Mouse (Mus musculus) liver, postnatal 0 days (tissue): Measurements from ENCODE around the gene Rspo1. TPM values are rescaled to one million over a fixed set of nuclear protein-coding genes. Genes with fewer than 3 reads are reported as not detected.
A peak's percentile ranks its signal among the peaks of the same experiment; 100 is the strongest.

ENCODE experiments used
- ATAC-seq: fragments of 200-750 bp; cut with Nextera tagmentation; 2 replicates; pipeline ENCODE4 v1.8.0; 2017; ENCODE audit warnings: mild to moderate bottlenecking, moderate library complexity
- DNase-seq: peaks from one replicate; pipeline ENCODE4 v3.0.0-alpha.2; 2016
- H3K27ac ChIP-seq: fragments of 300-500 bp; sonication (generic); 2 replicates; pipeline ENCODE4 v1.5.1; 2014; ENCODE audit warnings: antibody characterized with exemption, moderate library complexity, mild to moderate bottlenecking, low read depth
- H3K27me3 ChIP-seq: fragments of 300-500 bp; sonication (generic); 2 replicates; pipeline ENCODE4 v1.6.1; 2014; ENCODE audit warnings: low read length, control low read depth, mixed read lengths; ENCODE audit not compliant: insufficient read depth
- H3K36me3 ChIP-seq: fragments of 300-500 bp; sonication (generic); replicated peaks from 2 replicates; pipeline ENCODE4 v1.6.1; 2014; ENCODE audit warnings: mild to moderate bottlenecking, control low read depth, low read length, moderate library complexity, mixed read lengths; ENCODE audit not compliant: insufficient read depth
- H3K4me1 ChIP-seq: fragments of 300-500 bp; sonication (generic); 2 replicates; pipeline ENCODE4 v1.6.1; 2014; ENCODE audit warnings: antibody characterized with exemption, mild to moderate bottlenecking, control low read depth; ENCODE audit not compliant: insufficient read depth
- H3K4me2 ChIP-seq: fragments of 300-500 bp; sonication (generic); 2 replicates; pipeline ENCODE4 v1.6.1; 2014; ENCODE audit warnings: low read depth, mild to moderate bottlenecking, low read length, moderate library complexity, mixed read lengths
- H3K4me3 ChIP-seq: fragments of 300-500 bp; sonication (generic); 2 replicates; pipeline ENCODE4 v1.5.1; 2014; ENCODE audit warnings: low read depth, low read length
- H3K9ac ChIP-seq: fragments of 300-500 bp; sonication (generic); replicated peaks from 2 replicates; pipeline ENCODE4 v1.6.1; 2014; ENCODE audit warnings: mild to moderate bottlenecking, moderate library complexity
- H3K9me3 ChIP-seq: fragments of 300-500 bp; sonication (generic); 2 replicates; pipeline ENCODE4 v1.6.1; 2016; ENCODE audit warnings: mild to moderate bottlenecking, control low read depth, low read length, mixed read lengths
- CTCF ChIP-seq: sonication (generic); IDR thresholded peaks from 2 replicates; pipeline ENCODE4 v1.5.1; 2016; ENCODE audit warnings: antibody characterized with exemption, low read depth
- EP300 ChIP-seq: IDR thresholded peaks from 2 replicates; pipeline ENCODE4 v1.6.1; 2016; ENCODE audit warnings: antibody characterized with exemption, low read depth, mild to moderate bottlenecking
- WGBS: fragments of 180-500 bp; shearing (Covaris S2); extraction: QIAGEN DNeasy Blood & Tissue Kit; methylation state at CpG from one replicate; pipeline ENCODE4 v1.1.7; 2014; ENCODE audit not compliant: insufficient replicate concordance; 5-methylcytosine and 5-hydroxymethylcytosine counted together
- polyA plus RNA-seq: library from polyadenylated mRNA; unstranded; fragments of >200 nt; fragmentation: Nextera tagmentation; extraction: Ambion mirVana; gene quantifications from 2 replicates; pipeline ENCODE4 v1.2.1, GENCODE M21; 2015

The Rspo1 gene
- polyA plus RNA-seq, 1 experiment from 2014 or later, result 0.41 TPM

DNA sequence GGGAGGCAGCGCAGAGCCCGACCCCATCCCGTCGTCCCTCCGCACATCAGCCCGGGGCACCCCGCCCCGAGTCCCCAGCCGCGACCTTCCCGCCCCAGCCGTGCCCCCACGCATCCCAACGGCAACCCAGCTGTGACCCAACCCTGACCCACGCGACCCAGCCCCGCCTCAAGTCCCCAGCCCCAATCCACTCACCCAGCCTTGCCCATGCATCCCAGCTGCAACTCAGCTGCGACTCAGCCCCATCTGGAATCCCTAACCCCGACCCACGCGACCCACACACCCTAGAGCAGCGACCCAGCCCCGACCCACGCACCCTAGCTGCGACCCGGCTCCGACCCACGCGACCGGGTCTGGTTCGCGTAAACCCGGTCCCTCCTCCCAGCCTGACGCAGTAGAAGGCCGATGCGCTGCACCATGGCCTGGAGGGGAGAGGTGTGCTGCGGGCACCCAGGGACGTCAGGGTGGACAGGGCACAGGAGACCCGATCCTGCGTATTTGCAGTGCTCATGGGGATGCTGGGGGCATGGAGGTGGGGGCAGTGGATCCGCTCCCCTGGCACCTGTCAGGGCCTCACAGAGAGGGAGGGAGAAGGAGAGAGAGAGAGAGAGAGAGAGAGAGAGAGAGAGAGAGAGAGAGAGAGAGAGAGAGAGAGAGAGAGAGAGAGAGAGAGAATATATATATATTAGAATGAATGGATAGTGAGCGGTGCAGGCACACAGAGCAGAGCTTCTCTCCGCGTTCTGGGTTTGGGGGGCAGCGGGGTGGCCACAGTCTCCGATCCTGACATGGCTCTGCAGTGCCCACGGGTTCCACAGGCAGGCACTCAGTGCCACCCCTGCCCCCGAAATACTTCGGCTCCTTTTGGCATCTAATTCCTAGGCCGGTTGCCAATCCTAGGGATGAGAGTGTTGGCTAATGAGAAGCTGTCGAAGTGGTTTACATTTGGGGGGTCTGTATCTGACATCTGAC lies 795 bp downstream of the Rspo1 start:
- DNase-seq, result no peak
- TF ChIP-seq CTCF, result no peak
- TF ChIP-seq EP300, result no peak
- Histone ChIP-seq H3K9me3 (no peaks in the 10 kb centered on the region), H3K36me3 (no peaks in the 10 kb centered on the region), H3K27ac (no peak overlapping the region), H3K27me3 (peaks cover 84% of the 10 kb centered on the region), H3K4me3 (peak overlapping the region; percentile 36), H3K4me2 (peak overlapping the region; percentile 65), H3K4me1 (no peaks in the 10 kb centered on the region; the same call in 1 of the 2 replicates), H3K9ac (no peak overlapping the region)
- no peak for ATAC-seq
- WGBS, result 6% methylated on average over 46 of the region's 51 CpGs

- 16% methylated on average over 10 of the region's 10 CpGs for WGBS
- no peak for ATAC-seq
- H3K4me1 ChIP-seq, result no peaks in the 10 kb centered on the region; the same call in 1 of the 2 replicates
- no peaks in the 10 kb centered on the region for H3K36me3 ChIP-seq
- no peaks in the 10 kb centered on the region for H3K9me3 ChIP-seq
- no peak overlapping the region for H3K9ac ChIP-seq
- H3K4me2 ChIP-seq, result no peak overlapping the region
- H3K27ac ChIP-seq, result no peak overlapping the region
- peaks cover 80% of the 10 kb centered on the region for H3K27me3 ChIP-seq
- TF ChIP-seq CTCF (no peak), EP300 (no peak)
- DNase-seq, result no peak
- no peak overlapping the region for H3K4me3 ChIP-seq
Observed at GRCm38 (mm10) chr4:124987711-124988097, 1.5 kb downstream of the Rspo1 start.

GRCm38 (mm10) chr4:124988382-124988781 lies 2.2 kb downstream of the Rspo1 start:
- no peaks in the 10 kb centered on the region for H3K9me3 ChIP-seq
- no peak for ATAC-seq
- H3K27me3 ChIP-seq, result peaks cover 74% of the 10 kb centered on the region
- WGBS, result 25% methylated on average over 9 of the region's 9 CpGs
- H3K27ac ChIP-seq, result no peak overlapping the region
- H3K4me2 ChIP-seq, result no peak overlapping the region
- TF ChIP-seq EP300, result no peak
- TF ChIP-seq CTCF, result no peak
- no peak overlapping the region for H3K9ac ChIP-seq
- no peak overlapping the region for H3K4me3 ChIP-seq
- no peak for DNase-seq
- H3K36me3 ChIP-seq, result no peaks in the 10 kb centered on the region
- H3K4me1 ChIP-seq, result no peaks in the 10 kb centered on the region; the same call in 1 of the 2 replicates

- no peaks in the 10 kb centered on the region for H3K9me3 ChIP-seq
- no peak overlapping the region for H3K4me3 ChIP-seq
- 7% methylated on average over 20 of the region's 20 CpGs for WGBS
- H3K9ac ChIP-seq, result no peak overlapping the region
- no peak for DNase-seq
- H3K27me3 ChIP-seq, result peaks cover 60% of the 10 kb centered on the region
- ATAC-seq, result no peak
- H3K4me1 ChIP-seq, result no peaks in the 10 kb centered on the region; the same call in 1 of the 2 replicates
- no peak overlapping the region for H3K27ac ChIP-seq
- no peaks in the 10 kb centered on the region for H3K36me3 ChIP-seq
- no peak for TF ChIP-seq EP300
- TF ChIP-seq CTCF, result no peak
- H3K4me2 ChIP-seq, result 0 out of 2 replicates have a peak overlapping the region, but pooled peaks have one; percentile 36
Observed at GRCm38 (mm10) chr4:124989787-124990253, 3.6 kb downstream of the Rspo1 start.

DNA sequence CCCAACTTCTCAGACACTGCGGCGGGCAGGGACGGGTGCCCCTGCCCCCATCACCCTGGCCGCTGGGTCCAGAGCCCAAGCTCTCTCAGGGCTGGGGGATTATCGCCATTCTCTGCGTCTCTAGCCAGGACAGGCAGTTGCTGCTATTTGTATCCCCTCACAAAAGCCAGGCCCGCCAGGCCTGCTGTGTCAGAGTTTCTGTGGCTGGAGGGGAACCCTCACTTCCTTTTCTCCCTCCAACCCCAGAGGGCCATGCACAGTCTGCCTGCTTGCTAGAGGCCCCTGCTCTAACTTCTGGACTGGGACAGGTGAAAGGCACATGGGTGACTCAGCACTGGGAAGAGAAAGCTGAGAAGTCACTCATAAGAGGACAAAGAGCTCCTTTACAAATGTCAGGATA lies 4.1 kb downstream of the Rspo1 start:
- Histone ChIP-seq H3K36me3 (no peaks in the 10 kb centered on the region), H3K4me2 (peak overlapping the region; percentile 36; the same call in 1 of the 2 replicates), H3K27me3 (peaks cover 55% of the 10 kb centered on the region), H3K27ac (no peak overlapping the region), H3K9me3 (no peaks in the 10 kb centered on the region), H3K4me1 (no peaks in the 10 kb centered on the region; the same call in 1 of the 2 replicates), H3K4me3 (no peak overlapping the region), H3K9ac (no peak overlapping the region)
- 4% methylated on average over 7 of the region's 7 CpGs for WGBS
- no peak for ATAC-seq
- no peak for TF ChIP-seq EP300
- no peak for TF ChIP-seq CTCF
- DNase-seq, result no peak

- peak overlapping the region; percentile 26; the same call in 1 of the 2 replicates for H3K4me2 ChIP-seq
- no peak overlapping the region for H3K9ac ChIP-seq
- peaks cover 4% of the 10 kb centered on the region; the same call in 1 of the 2 replicates for H3K4me1 ChIP-seq
- H3K9me3 ChIP-seq, result no peaks in the 10 kb centered on the region
- no peaks in the 10 kb centered on the region for H3K36me3 ChIP-seq
- H3K27me3 ChIP-seq, result no peaks in the 10 kb centered on the region
- peak overlapping the region; percentile 57; the same call in 1 of the 2 replicates for H3K27ac ChIP-seq
- TF ChIP-seq EP300 (no peak), CTCF (no peak)
- DNase-seq, result peak; percentile 67
- WGBS, result 46% methylated on average over 9 of the region's 10 CpGs
- peak; percentile 77 for ATAC-seq
- H3K4me3 ChIP-seq, result no peak overlapping the region
Observed at GRCm38 (mm10) chr4:124997479-124998147, 11.4 kb downstream of the Rspo1 start.
